ENCODE assay signal across 8 mouse cellular contexts in the genomic region with DNA sequence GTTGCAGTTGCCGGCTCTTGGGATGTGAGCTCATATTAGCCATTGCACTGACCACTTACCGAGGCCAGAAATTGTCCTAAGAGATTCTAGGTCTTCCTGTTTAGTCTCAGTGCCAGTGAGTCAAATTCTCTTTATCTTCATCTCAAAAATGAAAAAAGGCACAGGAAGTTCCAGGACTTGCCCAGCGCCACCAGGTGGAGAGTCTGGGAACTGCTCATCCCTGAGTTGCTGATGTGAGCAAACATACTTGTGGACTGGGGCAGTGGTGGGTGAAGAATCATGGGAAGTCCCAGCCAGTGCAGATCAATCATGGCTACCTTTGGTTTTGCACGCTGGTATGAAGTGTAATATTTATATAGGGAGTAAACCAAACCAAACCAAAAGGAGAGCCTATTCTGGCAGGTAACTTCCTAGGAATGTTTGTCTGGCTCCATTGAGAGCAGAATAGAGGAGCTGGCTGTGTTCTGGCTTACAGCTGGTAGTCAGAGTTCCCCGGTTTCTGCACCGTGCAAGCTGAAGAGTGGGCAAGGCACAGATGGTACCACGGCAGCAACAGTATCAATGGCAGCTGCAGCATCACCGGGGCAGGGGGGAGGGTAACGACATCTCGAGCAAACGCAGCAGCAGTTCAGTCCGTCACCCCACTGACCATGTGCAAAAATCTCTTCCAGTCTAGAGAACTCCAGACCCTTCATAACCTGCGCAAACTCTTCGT. TPM values are rescaled to one million over a fixed set of nuclear protein-coding genes. Genes with fewer than 3 reads are reported as not detected.
A peak's percentile ranks its signal among the peaks of the same experiment; 100 is the strongest.
DNase-seq lines count a peak whose midpoint lies in the region; ATAC-seq and TF ChIP-seq lines count a peak whose summit lies in the region.

No protein-coding gene starts in this region.

- 85% methylated on average over 14 of the region's 14 CpGs for WGBS in forebrain, embryonic 10.5 days
- WGBS in forebrain, embryonic 13.5 days, result 81% methylated on average over 14 of the region's 14 CpGs
- 80% methylated on average over 14 of the region's 14 CpGs for WGBS in liver, adult 2 months
- WGBS in liver, embryonic 12.5 days (ENCODE audit: insufficient replicate concordance), result 62% methylated on average over 14 of the region's 14 CpGs

- H3K4me2 ChIP-seq in forebrain, embryonic 13.5 days, result no peak overlapping the region
- no peak overlapping the region for H3K4me2 ChIP-seq in liver, embryonic 12.5 days

- no peaks in the 10 kb centered on the region for H3K27me3 ChIP-seq in forebrain, embryonic 10.5 days (ENCODE audit: poor library complexity, severe bottlenecking)
- no peaks in the 10 kb centered on the region for H3K27me3 ChIP-seq in forebrain, embryonic 13.5 days
- no peaks in the 10 kb centered on the region for H3K27me3 ChIP-seq in liver, adult 2 months (ENCODE audit: control insufficient read depth, insufficient read depth, low read length)
- H3K27me3 ChIP-seq in liver, embryonic 12.5 days (replicated peaks), result no peaks in the 10 kb centered on the region

- TF ChIP-seq POLR2A in liver, adult 2 months (IDR thresholded peaks at IDR 0.05; ENCODE audit: extremely low read depth, insufficient read depth, low read length), result no peak

- peak; percentile 49 for DNase-seq in forebrain, embryonic 10.5 days (ENCODE audit: extremely low spot score, low spot score)
- no peak for DNase-seq in liver, adult 2 months (ENCODE audit: extremely low read depth, low read depth, low spot score)
- peak; percentile 68 for DNase-seq in R1 (ENCODE audit: low read depth, low spot score)
- DNase-seq in induced T-regulatory cell, adult 2 months (ENCODE audit: low read depth), result peak; percentile 66
- peak; percentile 71 for DNase-seq in right cerebral cortex, postnatal 14 days
- DNase-seq in adrenal gland, postnatal 4 days (ENCODE audit: low spot score in 2 of 2), result no peak

- no peak overlapping the region for H3K27ac ChIP-seq in forebrain, embryonic 10.5 days
- H3K27ac ChIP-seq in forebrain, embryonic 13.5 days, result no peak overlapping the region
- no peak overlapping the region for H3K27ac ChIP-seq in liver, adult 2 months (replicated peaks; ENCODE audit: insufficient read depth, low read depth, low read length)
- no peak overlapping the region for H3K27ac ChIP-seq in liver, embryonic 12.5 days

- TF ChIP-seq CTCF in liver, adult 2 months (IDR thresholded peaks at IDR 0.05; ENCODE audit: low read depth, low read length), result peak; percentile 54

- no peaks in the 10 kb centered on the region for H3K79me2 ChIP-seq in liver, adult 2 months (ENCODE audit: control insufficient read depth, insufficient read depth, low read length)

- H3K9me3 ChIP-seq in forebrain, embryonic 10.5 days, result no peaks in the 10 kb centered on the region
- no peaks in the 10 kb centered on the region for H3K9me3 ChIP-seq in forebrain, embryonic 13.5 days (replicated peaks)
- H3K9me3 ChIP-seq in liver, embryonic 12.5 days (replicated peaks), result no peaks in the 10 kb centered on the region

- ATAC-seq in forebrain, embryonic 13.5 days, result no peak
- ATAC-seq in liver, embryonic 12.5 days, result no peak

- H3K4me3 ChIP-seq in forebrain, embryonic 10.5 days, result no peak overlapping the region
- no peak overlapping the region for H3K4me3 ChIP-seq in forebrain, embryonic 13.5 days
- no peak overlapping the region for H3K4me3 ChIP-seq in liver, adult 2 months (ENCODE audit: insufficient read depth, low read depth, low read length)
- H3K4me3 ChIP-seq in liver, embryonic 12.5 days, result no peak overlapping the region

- H3K36me3 ChIP-seq in forebrain, embryonic 10.5 days (replicated peaks), result peaks cover 95% of the 10 kb centered on the region
- peaks cover 93% of the 10 kb centered on the region for H3K36me3 ChIP-seq in forebrain, embryonic 13.5 days (ENCODE audit: poor library complexity, severe bottlenecking)
- no peaks in the 10 kb centered on the region for H3K36me3 ChIP-seq in liver, adult 2 months (ENCODE audit: control insufficient read depth, insufficient read depth, low read length)
- no peaks in the 10 kb centered on the region for H3K36me3 ChIP-seq in liver, embryonic 12.5 days

- H3K4me1 ChIP-seq in forebrain, embryonic 10.5 days, result peaks cover 8% of the 10 kb centered on the region
- peaks cover 21% of the 10 kb centered on the region for H3K4me1 ChIP-seq in forebrain, embryonic 13.5 days
- no peaks in the 10 kb centered on the region for H3K4me1 ChIP-seq in liver, adult 2 months (ENCODE audit: control insufficient read depth, insufficient read depth, low read length)
- H3K4me1 ChIP-seq in liver, embryonic 12.5 days, result no peaks in the 10 kb centered on the region

- H3K9ac ChIP-seq in forebrain, embryonic 13.5 days, result no peak overlapping the region
- H3K9ac ChIP-seq in liver, adult 2 months (ENCODE audit: low read depth, low read length), result no peak overlapping the region
- no peak overlapping the region for H3K9ac ChIP-seq in liver, embryonic 12.5 days

RNA-seq across cellular contexts. Expression of a gene that starts 38.7 kb away (rescaled TPM):
- 1.5 and 1.7 TPM in 2 replicates for polyA plus RNA-seq in forebrain, embryonic 10.5 days (2016; fragmentation: Nextera tagmentation; extraction: Ambion mirVana)
- polyA plus RNA-seq in forebrain, embryonic 13.5 days (2015; fragmentation: Nextera tagmentation; extraction: Ambion mirVana), result 3.0 and 3.1 TPM in 2 replicates
- not detected in 2 replicates for total RNA-seq in liver, adult 2 months (2014; rRNA removed)
- not detected in 2 replicates for polyA plus RNA-seq in liver, adult 2 months (2012; rRNA removed)
- polyA plus RNA-seq in liver, embryonic 12.5 days (2016; fragmentation: Nextera tagmentation; extraction: Ambion mirVana), result 0.12 TPM in 1 of 2 replicates, not detected in the other
- 1 to 10 TPM in 1 of 2 experiments, under 1 TPM in 1; 0.23 to 1.6 TPM for total RNA-seq in adrenal gland, postnatal 4 days (2021)

Comparison
In these comparisons a context has a peak if more than half of its experiments do, and no peak if none do; other contexts are left out.
1. DNase-seq: peak in forebrain, embryonic 10.5 days (single experiment), R1 (single experiment), induced T-regulatory cell, adult 2 months (single experiment) and right cerebral cortex, postnatal 14 days (single experiment); none in liver, adult 2 months (single experiment) and adrenal gland, postnatal 4 days (0 of 2).